Mouse (Mus musculus) c-Kit-positive CD71-negative TER-119-negative erythroid progenitor cells, embryonic 14.5 days (primary cell): ENCODE measurements around the gene Chaf1b.

Experiments used
- DNase-seq: peaks from one replicate; pipeline ENCODE4 v3.0.0-alpha.2; 2013; ENCODE audit warnings: low read depth

Chaf1b gene

DNA sequence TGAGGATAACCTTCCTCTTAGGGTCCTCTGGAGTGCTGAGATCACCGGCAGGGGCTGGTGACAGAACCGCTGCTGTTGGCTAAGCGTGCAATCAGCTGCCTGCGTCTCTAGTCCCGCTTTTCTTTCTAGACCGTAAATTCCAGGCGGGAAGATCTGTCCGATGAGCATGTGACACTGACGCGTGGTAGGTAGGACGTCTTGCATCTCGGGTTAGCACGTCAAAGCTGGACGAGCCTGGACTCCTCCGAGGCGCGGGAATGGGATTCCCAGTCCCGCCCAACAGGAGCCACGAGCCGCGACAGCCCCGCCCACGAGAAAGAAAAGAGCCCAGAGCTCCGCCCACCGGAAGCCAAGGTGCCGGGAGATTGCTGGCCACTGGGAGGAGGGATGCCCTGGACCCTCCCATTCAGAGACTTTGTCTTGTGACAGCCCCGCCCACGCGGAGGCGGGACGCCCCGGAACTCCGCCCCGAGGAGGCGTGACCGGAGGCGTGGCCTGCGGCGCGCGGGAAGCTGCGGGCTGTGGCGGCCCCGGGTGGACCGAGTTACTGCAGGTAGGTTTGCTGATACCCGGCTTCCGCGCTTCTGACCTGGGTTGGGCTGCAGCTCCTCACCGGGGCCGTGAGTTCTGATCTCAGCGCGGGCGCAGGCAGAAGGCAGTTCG, at the start of gene Chaf1b:
Chaf1b (plus strand) TSS at position 479 of the 663 bp plus-strand sequence.
- DNase-seq: peak; percentile 96

DNA sequence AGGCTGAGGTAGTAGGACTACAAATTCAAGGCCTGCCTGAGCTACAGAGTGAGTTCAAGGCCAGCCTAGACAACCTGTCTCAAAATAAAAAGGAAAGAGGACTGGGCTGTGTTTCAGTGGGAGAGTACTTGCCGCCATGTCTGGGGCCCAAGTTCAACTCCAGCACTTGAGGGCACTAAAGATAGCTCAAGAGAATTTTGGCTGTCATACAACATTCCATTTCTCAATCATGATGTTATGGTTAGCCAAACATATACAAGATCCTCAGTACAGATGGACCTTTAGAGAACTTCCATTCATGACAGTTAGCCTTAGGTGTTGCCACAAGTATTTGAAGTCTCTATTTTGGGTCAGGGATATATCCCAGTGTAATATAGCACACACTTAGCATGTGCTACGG, 49.6 kb upstream of the Chaf1b start:
- DNase-seq: no peak

DNA sequence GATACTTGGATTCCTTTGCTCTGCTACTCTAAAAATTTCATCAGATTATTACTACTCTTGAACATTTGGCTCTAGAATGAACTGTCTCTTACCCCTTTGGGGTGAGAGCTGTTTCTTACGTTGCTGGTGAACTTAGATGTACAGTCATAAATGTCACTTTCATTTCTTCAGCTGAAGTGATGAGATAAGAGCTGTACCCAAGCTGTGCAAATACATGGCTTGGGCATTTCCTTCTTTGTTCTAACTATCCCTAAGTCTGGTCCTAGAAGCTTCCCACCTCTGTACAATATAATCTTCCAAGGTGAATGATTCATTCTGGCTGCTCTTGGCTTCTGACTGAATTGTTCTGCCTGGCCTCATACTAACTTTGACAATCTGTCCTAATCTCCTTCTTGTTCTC, 44.7 kb upstream of the Chaf1b start:
- DNase-seq: no peak

GRCm38 (mm10) chr16:93850527-93850926, 33.2 kb upstream of the Chaf1b start:
- DNase-seq: no peak

GRCm38 (mm10) chr16:93859967-93860366, 23.7 kb upstream of the Chaf1b start:
- no peak for DNase-seq

GRCm38 (mm10) chr16:93860686-93861085, 23.0 kb upstream of the Chaf1b start:
- DNase-seq: no peak

DNA sequence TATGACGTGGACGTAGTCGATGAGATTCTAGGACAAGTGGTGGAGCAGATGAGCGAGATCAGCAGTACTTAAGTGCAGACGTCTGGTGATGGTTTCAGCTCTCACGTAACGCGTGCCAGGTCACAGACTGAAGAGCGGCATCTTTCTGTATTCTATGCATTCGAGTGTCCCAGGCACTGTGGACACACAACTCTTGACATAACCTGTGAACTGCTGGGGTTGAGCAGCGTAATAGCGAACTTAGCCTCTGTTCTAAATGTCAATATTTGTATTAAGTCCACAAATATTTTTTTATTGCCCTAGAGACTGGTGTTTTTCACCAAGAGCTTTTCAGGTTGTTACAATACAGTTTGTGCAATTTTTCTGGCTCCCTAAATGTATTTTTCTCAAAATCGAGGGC, 8.9 kb upstream of the Chaf1b start:
- DNase-seq: no peak

DNA sequence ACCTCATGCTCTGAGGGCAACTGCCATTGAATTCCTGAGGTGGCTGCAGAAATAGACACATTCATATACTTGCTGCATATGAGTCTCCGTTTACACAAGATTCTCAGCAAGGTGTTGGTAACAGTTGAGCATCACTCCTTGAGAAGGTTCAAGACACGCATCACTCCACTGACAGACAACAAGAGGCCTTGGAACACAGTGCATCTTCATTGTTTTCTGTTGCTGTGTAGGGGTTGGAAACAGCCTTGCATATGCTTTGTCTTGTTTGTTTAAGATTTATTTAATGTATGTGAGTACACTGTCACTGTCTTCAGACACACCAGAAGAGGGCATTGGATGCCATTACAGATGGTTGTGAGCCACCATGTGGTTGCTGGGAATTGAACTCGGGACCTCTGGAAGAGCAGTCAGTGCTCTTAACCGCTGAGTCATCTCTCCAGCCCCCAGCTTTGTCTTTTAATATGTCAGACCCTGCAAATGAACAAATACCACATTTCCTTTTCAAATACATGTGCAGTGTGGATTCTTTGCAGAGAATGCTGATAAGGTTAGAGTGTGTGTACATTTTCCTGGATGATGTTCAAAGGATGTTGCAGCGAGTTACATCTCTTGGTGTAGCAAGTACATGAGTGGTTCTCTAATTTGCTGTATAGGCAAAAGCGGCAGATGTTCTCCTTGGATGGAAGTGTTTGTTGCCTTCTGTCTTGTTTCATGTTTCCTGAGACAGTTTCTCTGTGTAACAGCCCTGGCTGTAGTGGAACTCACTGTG, 5.9 kb upstream of the Chaf1b start:
- DNase-seq: no peak

GRCm38 (mm10) chr16:93884086-93884721, 503 bp downstream of the Chaf1b start:
- no peak for DNase-seq

DNA sequence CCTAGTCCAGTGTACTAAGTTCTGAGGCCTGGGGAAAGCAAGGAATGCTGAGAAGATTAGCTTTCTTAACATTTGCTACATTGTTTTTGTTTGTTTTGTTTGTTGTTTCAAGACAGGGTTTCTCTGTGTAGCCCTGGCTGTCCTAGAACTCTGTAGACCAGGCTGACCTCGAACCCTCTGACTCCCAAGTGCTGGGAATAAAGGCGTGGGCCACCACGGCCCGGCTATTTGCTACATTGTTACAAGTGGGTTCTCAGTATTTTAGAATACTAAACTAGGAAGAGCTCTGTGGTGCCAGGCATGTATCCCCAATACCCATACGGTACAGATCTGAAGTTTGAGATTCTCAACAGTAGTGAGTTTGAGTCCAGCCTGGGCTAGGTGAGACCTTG, 1.0 kb downstream of the Chaf1b start:
- DNase-seq: no peak

GRCm38 (mm10) chr16:93888481-93888880, 4.8 kb downstream of the Chaf1b start:
- DNase-seq: no peak

- DNase-seq: no peak
Measured at GRCm38 (mm10) chr16:93890948-93891604, 7.4 kb downstream of the Chaf1b start.

- DNase-seq: no peak
Measured at GRCm38 (mm10) chr16:93893285-93893684, 9.6 kb downstream of the Chaf1b start.

GRCm38 (mm10) chr16:93903027-93903426, 19.3 kb downstream of the Chaf1b start:
- DNase-seq: no peak

DNA sequence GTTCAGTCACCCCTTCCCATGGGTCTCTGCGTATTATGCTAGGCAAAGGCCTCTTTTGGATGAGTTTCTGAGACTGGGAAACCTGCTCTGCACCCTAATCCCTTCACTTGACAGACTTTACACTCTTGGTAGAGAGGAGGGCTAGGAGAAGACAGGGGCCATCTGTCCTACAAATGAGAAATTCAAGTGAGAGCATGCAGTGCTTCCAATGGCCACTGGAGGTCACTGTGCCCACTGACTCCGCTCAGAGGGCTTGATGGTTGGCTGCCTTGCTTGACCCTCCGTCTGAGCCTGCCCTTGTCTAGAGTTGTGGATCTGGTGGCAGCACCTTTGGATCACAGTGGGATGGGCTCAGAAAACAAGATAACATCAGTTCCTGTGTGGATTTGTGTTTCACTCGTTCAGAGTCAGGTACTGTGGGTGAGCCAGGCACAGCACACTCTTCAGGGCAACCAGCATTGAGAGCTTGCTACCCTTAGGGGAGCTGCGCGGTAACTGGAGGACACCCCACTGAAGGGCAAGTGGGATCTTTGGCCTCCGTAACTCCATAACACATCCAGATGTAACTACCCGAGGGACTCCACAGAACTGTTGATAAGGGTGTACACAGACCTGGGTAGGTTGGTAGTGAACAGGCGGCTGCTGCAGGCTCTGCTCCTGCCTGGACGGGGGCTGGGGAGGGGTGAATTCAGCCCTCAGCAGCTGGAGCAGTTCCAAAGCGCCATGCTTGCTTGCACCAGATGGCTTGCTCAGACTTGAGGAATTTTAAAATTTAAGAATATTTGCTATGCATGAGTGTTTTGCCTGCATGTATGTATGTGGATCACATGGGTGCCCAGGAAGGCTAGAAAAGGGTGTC, 22.7 kb downstream of the Chaf1b start:
- no peak for DNase-seq

DNA sequence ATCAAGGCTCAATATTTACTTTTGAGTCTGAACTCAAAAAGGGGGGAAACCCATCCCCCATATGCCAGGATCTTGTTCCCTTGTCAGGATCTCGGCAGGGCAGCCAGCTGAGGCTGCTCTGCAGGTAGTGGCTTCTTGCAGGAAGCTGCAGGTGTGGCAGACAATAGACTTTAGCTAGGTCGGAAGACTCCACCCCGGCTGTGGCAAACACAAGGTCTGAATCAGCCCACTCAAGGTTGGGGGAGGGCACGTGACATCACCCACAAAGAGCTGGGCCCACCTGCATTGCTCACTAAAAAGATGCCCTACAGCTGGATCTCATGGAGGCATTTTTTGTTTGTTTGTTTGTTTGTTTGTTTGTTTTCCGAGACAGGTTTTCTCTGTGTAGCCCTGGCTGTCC, 24.1 kb downstream of the Chaf1b start:
- no peak for DNase-seq

- no peak for DNase-seq
Measured at GRCm38 (mm10) chr16:93908196-93908595, 24.5 kb downstream of the Chaf1b start.

DNA sequence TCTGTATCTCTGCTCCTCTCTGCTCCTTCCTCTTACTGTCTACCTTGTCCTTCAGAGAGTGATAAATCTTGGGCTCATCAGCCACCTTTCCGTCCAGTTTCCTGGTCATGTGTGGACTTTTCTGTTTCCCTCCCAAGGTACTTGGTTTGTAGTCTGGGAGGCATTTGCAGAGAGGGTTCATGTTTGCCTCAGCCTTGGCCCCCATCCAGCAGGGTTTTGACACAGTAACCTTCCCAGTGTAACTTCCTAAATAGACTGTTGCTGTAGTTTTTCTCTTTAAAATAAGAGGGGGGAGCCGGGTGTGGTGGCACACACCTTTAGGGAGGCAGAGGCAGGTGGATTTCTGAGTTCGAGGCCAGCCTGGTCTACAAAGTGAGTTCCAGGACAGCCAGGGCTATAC, 26.2 kb downstream of the Chaf1b start:
- no peak for DNase-seq

GRCm38 (mm10) chr16:93910735-93911665, 27.3 kb downstream of the Chaf1b start:
- DNase-seq: no peak

DNA sequence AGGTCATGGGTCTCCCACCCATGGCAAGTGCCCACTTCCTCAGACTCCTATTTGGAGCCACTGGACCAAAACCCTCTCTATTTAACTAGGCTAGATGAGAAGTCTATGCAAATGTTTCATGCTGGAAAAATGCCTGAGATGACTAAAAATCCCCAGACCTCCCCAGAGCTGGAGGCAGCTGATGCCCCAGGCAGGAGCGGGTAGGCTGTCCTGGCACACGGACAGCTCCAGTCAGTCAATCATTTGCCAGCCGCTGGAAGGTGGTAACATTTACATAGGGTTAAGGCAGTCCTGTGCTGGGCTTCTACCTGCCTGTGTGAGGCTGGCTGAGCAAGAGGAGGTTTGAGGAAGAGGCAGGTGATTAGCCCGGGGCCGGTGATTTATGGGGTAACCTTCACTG, 28.5 kb downstream of the Chaf1b start:
- no peak for DNase-seq

DNA sequence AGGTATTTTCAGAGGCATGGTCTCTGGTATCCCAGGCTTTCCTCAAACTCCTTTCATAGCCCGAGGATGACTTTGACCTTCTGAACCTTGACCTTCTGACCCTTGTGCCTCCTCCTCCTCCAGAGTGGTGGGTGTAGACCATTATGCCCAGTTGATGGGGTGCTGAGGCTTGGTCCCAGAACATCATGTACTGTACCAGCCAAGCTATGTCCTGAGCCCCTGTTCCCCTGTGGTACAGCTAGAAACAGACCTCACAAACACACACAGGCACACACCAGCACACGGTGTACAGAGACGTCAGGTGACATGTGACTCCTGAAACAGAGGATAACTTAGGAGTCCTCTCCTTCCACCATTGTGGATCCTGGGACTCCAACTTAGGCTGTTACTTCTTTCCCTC, 29.1 kb downstream of the Chaf1b start:
- no peak for DNase-seq
